Mouse (Mus musculus): ENCODE results near the gene Hcar2. TPM values are rescaled to one million over a fixed set of nuclear protein-coding genes. Genes with fewer than 3 reads are reported as not detected.

Gene Hcar2
- polyA plus RNA-seq, 1 experiment from 2014 or later, result not detected

GRCm38 (mm10) chr5:123820501-123821263 is 44.6 kb downstream of the Hcar2 start:
- Histone ChIP-seq H3K9me3 (no peaks in the 10 kb centered on the region), H3K4me3 (replicated peaks) (no peak overlapping the region), H3K4me1 (replicated peaks) (no peaks in the 10 kb centered on the region), H3K27me3 (no peaks in the 10 kb centered on the region), H3K9ac (replicated peaks) (no peak overlapping the region), H3K4me2 (replicated peaks) (no peak overlapping the region), H3K36me3 (peaks cover 10% of the 10 kb centered on the region), H3K27ac (no peak overlapping the region)
- WGBS, result 86% methylated on average over 9 of the region's 9 CpGs
- no peak for ATAC-seq

GRCm38 (mm10) chr5:123818941-123819577 is 46.2 kb downstream of the Hcar2 start:
- peaks cover 18% of the 10 kb centered on the region for H3K36me3 ChIP-seq
- 94% methylated on average over 19 of the region's 19 CpGs for WGBS
- H3K27ac ChIP-seq, result no peak overlapping the region
- H3K4me3 ChIP-seq (replicated peaks), result no peak overlapping the region
- H3K4me1 ChIP-seq (replicated peaks), result no peaks in the 10 kb centered on the region
- H3K27me3 ChIP-seq, result no peaks in the 10 kb centered on the region
- no peak for ATAC-seq
- no peaks in the 10 kb centered on the region for H3K9me3 ChIP-seq
- no peak overlapping the region for H3K9ac ChIP-seq (replicated peaks)
- no peak overlapping the region for H3K4me2 ChIP-seq (replicated peaks)

GRCm38 (mm10) chr5:123816891-123817290 is 48.4 kb downstream of the Hcar2 start:
- H3K9ac ChIP-seq (replicated peaks), result no peak overlapping the region
- H3K36me3 ChIP-seq, result peaks cover 18% of the 10 kb centered on the region
- no peaks in the 10 kb centered on the region for H3K9me3 ChIP-seq
- ATAC-seq, result no peak
- no peak overlapping the region for H3K4me2 ChIP-seq (replicated peaks)
- WGBS, result 85% methylated on average over 7 of the region's 7 CpGs
- no peak overlapping the region for H3K27ac ChIP-seq
- H3K4me1 ChIP-seq (replicated peaks), result no peaks in the 10 kb centered on the region
- H3K27me3 ChIP-seq, result no peaks in the 10 kb centered on the region
- H3K4me3 ChIP-seq (replicated peaks), result no peak overlapping the region

Other genes with a start within 250 kb of the Hcar2 start
- gene Clip1, start 180.9 kb downstream of the Hcar2 start, polyA plus RNA-seq (2015; fragmentation: Nextera tagmentation; extraction: Ambion mirVana), result 81.1 and 81.2 TPM in 2 replicates
- 81.8 and 83.6 TPM in 2 replicates for gene Zcchc8, start 144.4 kb downstream of the Hcar2 start, polyA plus RNA-seq (2015; fragmentation: Nextera tagmentation; extraction: Ambion mirVana)
- 173 and 184 TPM in 2 replicates for gene Rsrc2, start 116.1 kb downstream of the Hcar2 start, polyA plus RNA-seq (2015; fragmentation: Nextera tagmentation; extraction: Ambion mirVana)
- gene Kntc1, start 115.8 kb downstream of the Hcar2 start, polyA plus RNA-seq (2015; fragmentation: Nextera tagmentation; extraction: Ambion mirVana), result 14.8 TPM in 2 replicates
- gene Hcar1, start 14.5 kb upstream of the Hcar2 start, polyA plus RNA-seq (2015; fragmentation: Nextera tagmentation; extraction: Ambion mirVana), result 0.08 and 0.30 TPM in 2 replicates
- 145 and 162 TPM in 2 replicates for gene Denr, start 41.7 kb upstream of the Hcar2 start, polyA plus RNA-seq (2015; fragmentation: Nextera tagmentation; extraction: Ambion mirVana)
- gene Gm43518, start 61.9 kb upstream of the Hcar2 start, polyA plus RNA-seq (2015; fragmentation: Nextera tagmentation; extraction: Ambion mirVana), result 3.3 and 4.3 TPM in 2 replicates
- gene Ccdc62, start 65.2 kb upstream of the Hcar2 start, polyA plus RNA-seq (2015; fragmentation: Nextera tagmentation; extraction: Ambion mirVana), result 5.1 and 8.0 TPM in 2 replicates
- 19.0 and 20.1 TPM in 2 replicates for gene Hip1r, start 108.1 kb upstream of the Hcar2 start, polyA plus RNA-seq (2015; fragmentation: Nextera tagmentation; extraction: Ambion mirVana)
- 71.5 and 79.3 TPM in 2 replicates for gene Vps37b, start 166.8 kb upstream of the Hcar2 start, polyA plus RNA-seq (2015; fragmentation: Nextera tagmentation; extraction: Ambion mirVana)
- 4.7 and 4.9 TPM in 2 replicates for gene Abcb9, start 230.3 kb upstream of the Hcar2 start, polyA plus RNA-seq (2015; fragmentation: Nextera tagmentation; extraction: Ambion mirVana)
- gene Ogfod2, start 246.8 kb upstream of the Hcar2 start, polyA plus RNA-seq (2015; fragmentation: Nextera tagmentation; extraction: Ambion mirVana), result 25.4 and 30.6 TPM in 2 replicates

Data from midbrain, embryonic 13.5 days (tissue).